Mouse (Mus musculus) heart, adult 2 months (tissue): ENCODE data around the gene Foxl1. TPM values are rescaled to one million over a fixed set of nuclear protein-coding genes. Genes with fewer than 3 reads are reported as not detected.

Experiments used
- DNase-seq, 2 experiments: peaks; one replicate each; pipeline ENCODE4 v3.0.0; 2021
- H3K27ac ChIP-seq: fragments of 200-600 bp; 2 replicates; pipeline ENCODE4 v1.8.1; 2022
- H3K27me3 ChIP-seq: fragments of 200-500 bp; 2 replicates; pipeline ENCODE4 v1.6.1; 2012; ENCODE audit warnings: mild to moderate bottlenecking, low read length, inconsistent platforms, mixed read lengths; ENCODE audit not compliant: control insufficient read depth, insufficient read depth
- H3K36me3 ChIP-seq: fragments of 200-500 bp; 2 replicates; pipeline ENCODE4 v1.6.1; 2012; ENCODE audit warnings: low read length, inconsistent platforms; ENCODE audit not compliant: control insufficient read depth, insufficient read depth
- H3K4me1 ChIP-seq: fragments of 200-500 bp; 2 replicates; pipeline ENCODE4 v1.6.1; 2011; ENCODE audit warnings: low read length; ENCODE audit not compliant: control insufficient read depth, insufficient read depth
- H3K4me3 ChIP-seq: fragments of 200-600 bp; 2 replicates; pipeline ENCODE4 v1.8.1; 2022
- H3K79me2 ChIP-seq: fragments of 200-500 bp; replicated peaks from 2 replicates; pipeline ENCODE4 v1.6.1; 2012; ENCODE audit warnings: mild to moderate bottlenecking, inconsistent platforms, low read length, moderate library complexity, mixed read lengths; ENCODE audit not compliant: control insufficient read depth, insufficient read depth
- H3K9ac ChIP-seq: fragments of 200-500 bp; 2 replicates; pipeline ENCODE4 v1.6.1; 2012; ENCODE audit warnings: low read depth, mild to moderate bottlenecking, control low read depth, inconsistent platforms, low read length, mixed read lengths
- CTCF ChIP-seq: fragments of 200-600 bp; IDR thresholded peaks from 2 replicates; pipeline ENCODE4 v1.8.1; 2022; ENCODE audit warnings: antibody characterized with exemption, mild to moderate bottlenecking, moderate library complexity
- EP300 ChIP-seq: fragments of 200-500 bp; IDR thresholded peaks from 2 replicates; pipeline ENCODE4 v1.6.1; 2011; ENCODE audit warnings: low read depth, low read length, control low read depth; ENCODE audit not compliant: insufficient read depth
- POLR2A ChIP-seq: fragments of 200-500 bp; IDR thresholded peaks from 2 replicates; pipeline ENCODE4 v1.6.1; 2011; ENCODE audit warnings: mild to moderate bottlenecking, low read depth, low read length, control low read depth; ENCODE audit not compliant: insufficient read depth
- WGBS: fragments of 180-500 bp; shearing (Covaris S2); methylation state at CpG from one replicate; pipeline ENCODE4 v1.1.7; 2018; 5-methylcytosine and 5-hydroxymethylcytosine counted together
- intact Hi-C: fragments of 180-260 bp; cut with DNase I; formaldehyde crosslinking; loops from one replicate; pipeline ENCODE4 v1.15.1; 2025
- polyA plus RNA-seq: library from polyadenylated mRNA; depleted of rRNA; stranded (reverse); fragments of >200 nt; gene quantifications from 2 replicates; pipeline ENCODE4 v1.2.3, GENCODE M21; 2012
- total RNA-seq, 2 experiments: library from RNA; stranded (reverse); gene quantifications; 2 replicates each; pipeline ENCODE4 v1.2.3; 2021

Gene Foxl1
- total and polyA plus RNA-seq, 3 experiments: 0.07 to 0.08 (median 0.08) TPM

- H3K4me3 ChIP-seq: no peak overlapping the region
- WGBS: 46% methylated on average over 11 of the region's 11 CpGs
- H3K27me3 ChIP-seq: no peaks in the 10 kb centered on the region
- no peaks in the 10 kb centered on the region for H3K36me3 ChIP-seq
- intact Hi-C loops: no loop called here
- peaks cover 3% of the 10 kb centered on the region; the same call in 1 of the 2 replicates for H3K4me1 ChIP-seq
- H3K9ac ChIP-seq: no peak overlapping the region
- no peak for TF ChIP-seq EP300
- TF ChIP-seq POLR2A: no peak
- TF ChIP-seq CTCF: no peak
- no peak overlapping the region for H3K27ac ChIP-seq
- H3K79me2 ChIP-seq: no peaks in the 10 kb centered on the region
- peak in 1 of 2 experiments; percentile 19 for DNase-seq
Measured at GRCm38 (mm10) chr8:121162906-121163695, 35.4 kb downstream of the Foxl1 start.

DNA sequence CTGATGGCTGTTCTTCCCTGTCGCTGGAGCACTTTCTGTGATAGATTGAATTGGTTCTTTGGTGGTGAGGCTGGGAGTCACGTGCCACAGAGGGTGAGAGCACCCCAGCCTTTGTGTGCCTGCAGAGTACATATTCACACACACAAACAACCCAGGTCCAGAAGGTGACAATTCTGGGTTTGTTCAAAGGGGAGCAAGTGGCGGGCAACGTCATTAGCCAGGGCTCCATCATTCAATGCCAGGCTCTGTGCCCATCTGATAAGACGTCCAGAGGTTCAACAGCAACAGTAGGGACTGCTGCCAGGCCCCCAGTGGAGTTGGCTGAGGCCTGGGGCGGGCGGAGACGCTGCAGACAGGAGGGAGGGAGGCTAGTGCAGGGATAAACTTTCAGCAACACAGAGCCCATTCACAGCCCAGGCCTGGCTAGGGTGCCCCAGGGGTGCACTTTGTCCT, 36.3 kb downstream of the Foxl1 start:
- TF ChIP-seq EP300 (no peak), POLR2A (no peak), CTCF (no peak)
- Histone ChIP-seq H3K27me3 (no peaks in the 10 kb centered on the region), H3K27ac (no peak overlapping the region), H3K36me3 (no peaks in the 10 kb centered on the region), H3K9ac (no peak overlapping the region), H3K4me1 (peaks cover 3% of the 10 kb centered on the region; the same call in 1 of the 2 replicates), H3K79me2 (no peaks in the 10 kb centered on the region), H3K4me3 (no peak overlapping the region)
- 27% methylated on average over 8 of the region's 8 CpGs for WGBS
- peak in 1 of 2 experiments; percentile 49 for DNase-seq
- intact Hi-C loops: no loop called here

- Histone ChIP-seq H3K4me1 (peaks cover 9% of the 10 kb centered on the region), H3K79me2 (no peaks in the 10 kb centered on the region), H3K4me3 (no peak overlapping the region), H3K27ac (no peak overlapping the region), H3K9ac (no peak overlapping the region), H3K36me3 (no peaks in the 10 kb centered on the region), H3K27me3 (no peaks in the 10 kb centered on the region)
- TF ChIP-seq POLR2A (no peak), CTCF (no peak), EP300 (no peak)
- WGBS: 61% methylated on average over 5 of the region's 5 CpGs
- intact Hi-C loops: no loop called here
- no peak for DNase-seq
Measured at GRCm38 (mm10) chr8:121168033-121168432, 40.3 kb downstream of the Foxl1 start.

GRCm38 (mm10) chr8:121170116-121170515, 42.4 kb downstream of the Foxl1 start:
- Histone ChIP-seq H3K9ac (no peak overlapping the region; the same call in 1 of the 2 replicates), H3K4me1 (peaks cover 6% of the 10 kb centered on the region), H3K79me2 (no peaks in the 10 kb centered on the region), H3K36me3 (no peaks in the 10 kb centered on the region), H3K27me3 (no peaks in the 10 kb centered on the region), H3K4me3 (peak overlapping the region; percentile 47; the same call in 1 of the 2 replicates), H3K27ac (peak overlapping the region; percentile 84)
- TF ChIP-seq POLR2A (no peak), EP300 (no peak), CTCF (no peak)
- no peak for DNase-seq
- WGBS: 38% methylated on average over 7 of the region's 7 CpGs
- intact Hi-C loops: loop anchor here (5.0 kb wide), 2 partner anchors 37 to 43 kb away; partner anchors contain the start of gene Foxl1

GRCm38 (mm10) chr8:121170626-121171552, 43.1 kb downstream of the Foxl1 start:
- WGBS: 23% methylated on average over 27 of the region's 27 CpGs
- peak overlapping the region; percentile 47 for H3K4me3 ChIP-seq
- DNase-seq: peak; percentile 75 to 78
- TF ChIP-seq EP300 (no peak), CTCF (peak; percentile 52), POLR2A (0 out of 2 replicates have a peak, but pooled peaks have one; percentile 35)
- no peaks in the 10 kb centered on the region for H3K27me3 ChIP-seq
- H3K79me2 ChIP-seq: no peaks in the 10 kb centered on the region
- peak overlapping the region; percentile 84 for H3K27ac ChIP-seq
- intact Hi-C loops: loop anchor here (5.0 kb wide), 2 partner anchors 36 to 44 kb away; partner anchors contain the start of gene Foxl1
- H3K4me1 ChIP-seq: peaks cover 6% of the 10 kb centered on the region
- no peaks in the 10 kb centered on the region for H3K36me3 ChIP-seq
- H3K9ac ChIP-seq: peak overlapping the region; percentile 56
